Mouse (Mus musculus) kidney, embryonic 14.5 days (tissue): ENCODE data around the gene Coch. TPM values are rescaled to one million over a fixed set of nuclear protein-coding genes. Genes with fewer than 3 reads are reported as not detected.

Experiments used
- ATAC-seq: fragments of 200-750 bp; cut with Nextera tagmentation; 2 replicates; pipeline ENCODE4 v1.8.0; 2017; ENCODE audit warnings: moderate number of reproducible peaks, mild to moderate bottlenecking, moderate TSS enrichment, moderate library complexity; ENCODE audit not compliant: low FRiP score, low TSS enrichment
- H3K27ac ChIP-seq: fragments of 300-500 bp; sonication (generic); 2 replicates; pipeline ENCODE4 v1.5.1; 2014; ENCODE audit warnings: low read depth, mild to moderate bottlenecking, low read length, moderate library complexity, mixed read lengths
- H3K27me3 ChIP-seq: fragments of 300-500 bp; sonication (generic); 2 replicates; pipeline ENCODE4 v1.6.1; 2014; ENCODE audit warnings: mild to moderate bottlenecking, low read length; ENCODE audit not compliant: control insufficient read depth, insufficient read depth
- H3K36me3 ChIP-seq: fragments of 300-500 bp; sonication (generic); 2 replicates; pipeline ENCODE4 v1.6.1; 2014; ENCODE audit warnings: low read length, mixed read lengths; ENCODE audit not compliant: control insufficient read depth, insufficient read depth
- H3K4me1 ChIP-seq: fragments of 300-500 bp; sonication (generic); 2 replicates; pipeline ENCODE4 v1.6.1; 2014; ENCODE audit warnings: low read length, mixed read lengths; ENCODE audit not compliant: control insufficient read depth, insufficient read depth
- H3K4me2 ChIP-seq: fragments of 300-500 bp; sonication (generic); replicated peaks from 2 replicates; pipeline ENCODE4 v1.6.1; 2014; ENCODE audit warnings: low read depth, mild to moderate bottlenecking, low read length
- H3K4me3 ChIP-seq: fragments of 300-500 bp; sonication (generic); 2 replicates; pipeline ENCODE4 v1.5.1; 2014; ENCODE audit warnings: mild to moderate bottlenecking, low read length
- H3K9ac ChIP-seq: fragments of 300-500 bp; sonication (generic); 2 replicates; pipeline ENCODE4 v1.6.1; 2014; ENCODE audit warnings: low read depth, mild to moderate bottlenecking, low read length, moderate library complexity
- H3K9me3 ChIP-seq: fragments of 300-500 bp; sonication (generic); 2 replicates; pipeline ENCODE4 v1.6.1; 2016; ENCODE audit warnings: low read length; ENCODE audit not compliant: control insufficient read depth
- WGBS: fragments of 180-500 bp; shearing (Covaris S2); extraction: QIAGEN DNeasy Blood & Tissue Kit; methylation state at CpG from one replicate; pipeline ENCODE4 v1.1.7; 2014; 5-methylcytosine and 5-hydroxymethylcytosine counted together
- polyA plus RNA-seq: library from polyadenylated mRNA; unstranded; fragments of >200 nt; fragmentation: Nextera tagmentation; extraction: Ambion mirVana; gene quantifications from 2 replicates; pipeline ENCODE4 v1.2.1, GENCODE M21; 2014

The Coch gene
- polyA plus RNA-seq, 1 experiment from 2014 or later = 0.30 TPM

DNA sequence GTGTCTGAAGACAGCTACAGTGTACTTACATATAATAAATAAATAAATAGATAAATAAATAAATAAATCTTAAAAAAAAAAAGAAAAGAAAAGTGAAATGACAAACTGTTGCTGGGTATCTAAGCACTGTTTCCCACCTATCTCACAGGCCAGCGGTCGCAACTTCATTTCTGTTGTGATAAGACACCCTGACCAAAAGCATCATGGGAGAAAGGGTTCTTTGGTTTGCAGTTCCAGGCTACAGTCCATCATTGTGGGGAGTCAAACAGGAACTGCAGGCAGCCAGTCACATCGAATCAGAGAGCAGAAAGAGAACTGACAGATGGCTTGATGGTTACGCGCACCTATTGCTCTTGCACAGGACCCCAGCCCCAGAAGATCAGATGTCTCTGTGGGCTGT, 3.9 kb upstream of the Coch start:
- Histone ChIP-seq H3K27ac (no peak overlapping the region), H3K9ac (no peak overlapping the region), H3K4me1 (peaks cover 9% of the 10 kb centered on the region), H3K27me3 (peaks cover 29% of the 10 kb centered on the region), H3K4me3 (no peak overlapping the region), H3K36me3 (no peaks in the 10 kb centered on the region), H3K9me3 (no peaks in the 10 kb centered on the region), H3K4me2 (no peak overlapping the region)
- WGBS = 94% methylated on average over 5 of the region's 5 CpGs
- no peak for ATAC-seq

- Histone ChIP-seq H3K27me3 (peaks cover 51% of the 10 kb centered on the region), H3K36me3 (no peaks in the 10 kb centered on the region), H3K4me1 (peaks cover 11% of the 10 kb centered on the region), H3K27ac (no peak overlapping the region), H3K9me3 (no peaks in the 10 kb centered on the region), H3K4me3 (no peak overlapping the region), H3K9ac (no peak overlapping the region), H3K4me2 (no peak overlapping the region)
- no peak for ATAC-seq
- 64% methylated on average over 8 of the region's 8 CpGs for WGBS
Measured at GRCm38 (mm10) chr12:51591921-51592320, 1.2 kb upstream of the Coch start.

GRCm38 (mm10) chr12:51592888-51593228, 283 bp upstream of the Coch start:
- H3K36me3 ChIP-seq = no peaks in the 10 kb centered on the region
- H3K4me1 ChIP-seq = peaks cover 11% of the 10 kb centered on the region
- H3K4me3 ChIP-seq = peak overlapping the region; percentile 66
- ATAC-seq = peak; percentile 75
- peak overlapping the region; percentile 53 for H3K9ac ChIP-seq
- peak overlapping the region; percentile 94 for H3K4me2 ChIP-seq
- H3K9me3 ChIP-seq = no peaks in the 10 kb centered on the region
- 2% methylated on average over 20 of the region's 21 CpGs for WGBS
- peaks cover 51% of the 10 kb centered on the region for H3K27me3 ChIP-seq
- no peak overlapping the region for H3K27ac ChIP-seq

GRCm38 (mm10) chr12:51594030-51594470, 909 bp downstream of the Coch start:
- peak overlapping the region; percentile 53; the same call in 1 of the 2 replicates for H3K9ac ChIP-seq
- peaks cover 51% of the 10 kb centered on the region for H3K27me3 ChIP-seq
- peak overlapping the region; percentile 66 for H3K4me3 ChIP-seq
- peak overlapping the region; percentile 94 for H3K4me2 ChIP-seq
- H3K9me3 ChIP-seq = no peaks in the 10 kb centered on the region
- H3K27ac ChIP-seq = no peak overlapping the region
- peak; percentile 52 for ATAC-seq
- H3K4me1 ChIP-seq = peaks cover 11% of the 10 kb centered on the region
- 1% methylated on average over 18 of the region's 18 CpGs for WGBS
- no peaks in the 10 kb centered on the region for H3K36me3 ChIP-seq

- H3K4me2 ChIP-seq = no peak overlapping the region
- no peak overlapping the region for H3K4me3 ChIP-seq
- no peaks in the 10 kb centered on the region for H3K4me1 ChIP-seq
- no peaks in the 10 kb centered on the region for H3K27me3 ChIP-seq
- no peak overlapping the region for H3K27ac ChIP-seq
- no peak overlapping the region for H3K9ac ChIP-seq
- no peaks in the 10 kb centered on the region for H3K9me3 ChIP-seq
- ATAC-seq = no peak
- no peaks in the 10 kb centered on the region; the same call in 1 of the 2 replicates for H3K36me3 ChIP-seq
- WGBS = 96% methylated on average over 10 of the region's 10 CpGs
Measured at GRCm38 (mm10) chr12:51603306-51603705, 10.2 kb downstream of the Coch start.

- Histone ChIP-seq H3K27ac (no peak overlapping the region), H3K36me3 (peaks cover 15% of the 10 kb centered on the region), H3K4me2 (no peak overlapping the region), H3K4me3 (no peak overlapping the region), H3K27me3 (no peaks in the 10 kb centered on the region), H3K9ac (no peak overlapping the region), H3K9me3 (no peaks in the 10 kb centered on the region), H3K4me1 (no peaks in the 10 kb centered on the region)
- WGBS = 85% methylated on average over 4 of the region's 4 CpGs
- ATAC-seq = no peak
Measured at GRCm38 (mm10) chr12:51606138-51606537, 13.0 kb downstream of the Coch start.

- H3K27me3 ChIP-seq = no peaks in the 10 kb centered on the region
- H3K36me3 ChIP-seq = peaks cover 57% of the 10 kb centered on the region
- no peak for ATAC-seq
- no peak overlapping the region for H3K4me3 ChIP-seq
- WGBS = 92% methylated on average over 5 of the region's 5 CpGs
- H3K9ac ChIP-seq = no peak overlapping the region
- no peak overlapping the region for H3K4me2 ChIP-seq
- no peaks in the 10 kb centered on the region for H3K4me1 ChIP-seq
- no peak overlapping the region for H3K27ac ChIP-seq
- H3K9me3 ChIP-seq = no peaks in the 10 kb centered on the region
Measured at GRCm38 (mm10) chr12:51612361-51612760, 19.2 kb downstream of the Coch start.

- Histone ChIP-seq H3K27ac (no peak overlapping the region), H3K27me3 (no peaks in the 10 kb centered on the region), H3K36me3 (peaks cover 45% of the 10 kb centered on the region), H3K4me2 (no peak overlapping the region), H3K9me3 (no peaks in the 10 kb centered on the region), H3K9ac (no peak overlapping the region), H3K4me3 (no peak overlapping the region), H3K4me1 (no peaks in the 10 kb centered on the region)
- ATAC-seq = no peak
Measured at GRCm38 (mm10) chr12:51620572-51620971, 27.4 kb downstream of the Coch start.

GRCm38 (mm10) chr12:51621161-51621560, 28.0 kb downstream of the Coch start:
- 92% methylated on average over 5 of the region's 5 CpGs for WGBS
- H3K9me3 ChIP-seq = no peaks in the 10 kb centered on the region
- no peaks in the 10 kb centered on the region for H3K27me3 ChIP-seq
- H3K4me2 ChIP-seq = no peak overlapping the region
- ATAC-seq = no peak
- no peaks in the 10 kb centered on the region for H3K4me1 ChIP-seq
- no peak overlapping the region for H3K4me3 ChIP-seq
- no peak overlapping the region for H3K9ac ChIP-seq
- H3K27ac ChIP-seq = no peak overlapping the region
- peaks cover 46% of the 10 kb centered on the region for H3K36me3 ChIP-seq
